Mouse (Mus musculus): ENCODE measurements around the gene Olfr790. TPM values are rescaled to one million over a fixed set of nuclear protein-coding genes. Genes with fewer than 3 reads are reported as not detected.

Gene Olfr790
- polyA plus RNA-seq (2014; fragmentation: Illumina TruSeq; extraction: RNeasy Lipid Tissue Mini Kit (QIAGEN cat#74804); ENCODE audit: low read depth, low replicate concordance): not detected

DNA sequence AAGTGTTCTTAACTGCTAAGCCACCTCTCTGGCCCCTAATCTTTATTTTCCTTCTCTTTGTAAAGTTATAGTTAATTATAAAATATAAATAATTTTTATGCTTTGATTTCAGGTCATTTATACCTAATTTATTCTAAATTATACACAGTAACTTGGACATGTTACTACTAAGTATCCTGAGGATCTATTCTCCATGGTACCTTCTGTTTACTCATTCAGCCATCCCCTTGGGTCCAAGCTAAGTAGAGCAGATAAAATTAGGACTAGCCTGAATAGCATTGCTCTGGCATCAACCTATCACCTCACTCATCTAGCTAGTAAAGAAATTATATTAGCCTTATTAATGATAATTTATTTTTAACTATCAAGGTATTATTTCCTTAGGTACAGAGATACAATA, at the start of gene Olfr790:
Olfr790 (plus strand) TSS at position 301 of the 400 bp plus-strand sequence.

GRCm38 (mm10) chr10:129461562-129461961, 36.7 kb upstream of the Olfr790 start, which contains the start of gene Olfr787:
Gene Olfr787, plus strand, starts transcription at chr10:129461862.

DNA sequence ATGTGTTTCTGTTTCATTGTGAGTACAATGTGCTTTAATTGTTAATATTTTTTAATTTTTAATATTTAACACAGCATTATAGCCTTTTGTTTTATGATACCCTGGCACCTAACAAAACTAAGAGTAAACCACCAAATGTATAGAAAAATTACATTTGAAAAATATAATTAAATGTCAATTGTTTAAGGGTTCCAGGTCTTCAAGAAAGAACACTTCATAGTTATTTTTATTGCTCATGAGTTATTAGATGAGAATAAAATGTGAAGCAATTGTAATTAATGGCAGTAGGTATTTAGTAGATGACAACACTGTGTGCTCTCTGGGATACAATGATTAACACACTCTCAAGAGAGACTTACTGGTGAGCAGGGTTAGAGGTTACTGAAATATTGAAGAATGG, 27.6 kb upstream of the Olfr790 start, which contains the start of gene Olfr788:
Olfr788 (plus strand) TSS at position 301 of the 400 bp plus-strand sequence.

GRCm38 (mm10) chr10:129484452-129484851, 13.8 kb upstream of the Olfr790 start, which contains the start of gene Olfr789:
Gene Olfr789, plus strand, starts transcription at chr10:129484752.

GRCm38 (mm10) chr10:129521492-129521891, 23.2 kb downstream of the Olfr790 start, which contains the start of gene Olfr791:
Gene Olfr791, plus strand, starts transcription at chr10:129521792.

GRCm38 (mm10) chr10:129538862-129539261, 40.6 kb downstream of the Olfr790 start, which contains the start of gene Olfr792:
Gene Olfr792, plus strand, starts transcription at chr10:129539162.

Other genes with a start within 250 kb of the Olfr790 start
- gene Olfr776, start 239.4 kb upstream of the Olfr790 start, polyA plus RNA-seq (2014; fragmentation: Illumina TruSeq; extraction: RNeasy Lipid Tissue Mini Kit (QIAGEN cat#74804); ENCODE audit: low read depth, low replicate concordance): not detected
- gene Olfr777, start 227.0 kb upstream of the Olfr790 start, polyA plus RNA-seq (2014; fragmentation: Illumina TruSeq; extraction: RNeasy Lipid Tissue Mini Kit (QIAGEN cat#74804); ENCODE audit: low read depth, low replicate concordance): not detected
- not detected for gene Olfr780, start 180.4 kb upstream of the Olfr790 start, polyA plus RNA-seq (2014; fragmentation: Illumina TruSeq; extraction: RNeasy Lipid Tissue Mini Kit (QIAGEN cat#74804); ENCODE audit: low read depth, low replicate concordance)
- not detected for gene Olfr781, start 169.6 kb upstream of the Olfr790 start, polyA plus RNA-seq (2014; fragmentation: Illumina TruSeq; extraction: RNeasy Lipid Tissue Mini Kit (QIAGEN cat#74804); ENCODE audit: low read depth, low replicate concordance)
- gene Olfr782, start 149.6 kb upstream of the Olfr790 start, polyA plus RNA-seq (2014; fragmentation: Illumina TruSeq; extraction: RNeasy Lipid Tissue Mini Kit (QIAGEN cat#74804); ENCODE audit: low read depth, low replicate concordance): not detected
- gene Olfr784, start 114.4 kb upstream of the Olfr790 start, polyA plus RNA-seq (2014; fragmentation: Illumina TruSeq; extraction: RNeasy Lipid Tissue Mini Kit (QIAGEN cat#74804); ENCODE audit: low read depth, low replicate concordance): not detected
- gene Olfr785, start 93.1 kb upstream of the Olfr790 start, polyA plus RNA-seq (2014; fragmentation: Illumina TruSeq; extraction: RNeasy Lipid Tissue Mini Kit (QIAGEN cat#74804); ENCODE audit: low read depth, low replicate concordance): not detected
- not detected for gene Olfr786, start 71.2 kb upstream of the Olfr790 start, polyA plus RNA-seq (2014; fragmentation: Illumina TruSeq; extraction: RNeasy Lipid Tissue Mini Kit (QIAGEN cat#74804); ENCODE audit: low read depth, low replicate concordance)
- not detected for gene Olfr787, start 36.6 kb upstream of the Olfr790 start, polyA plus RNA-seq (2014; fragmentation: Illumina TruSeq; extraction: RNeasy Lipid Tissue Mini Kit (QIAGEN cat#74804); ENCODE audit: low read depth, low replicate concordance)
- gene Olfr788, start 27.5 kb upstream of the Olfr790 start, polyA plus RNA-seq (2014; fragmentation: Illumina TruSeq; extraction: RNeasy Lipid Tissue Mini Kit (QIAGEN cat#74804); ENCODE audit: low read depth, low replicate concordance): not detected
- gene Olfr789, start 13.7 kb upstream of the Olfr790 start, polyA plus RNA-seq (2014; fragmentation: Illumina TruSeq; extraction: RNeasy Lipid Tissue Mini Kit (QIAGEN cat#74804); ENCODE audit: low read depth, low replicate concordance): not detected
- gene Olfr791, start 23.3 kb downstream of the Olfr790 start, polyA plus RNA-seq (2014; fragmentation: Illumina TruSeq; extraction: RNeasy Lipid Tissue Mini Kit (QIAGEN cat#74804); ENCODE audit: low read depth, low replicate concordance): not detected
- gene Olfr792, start 40.7 kb downstream of the Olfr790 start, polyA plus RNA-seq (2014; fragmentation: Illumina TruSeq; extraction: RNeasy Lipid Tissue Mini Kit (QIAGEN cat#74804); ENCODE audit: low read depth, low replicate concordance): not detected
- gene Olfr794, start 69.2 kb downstream of the Olfr790 start, polyA plus RNA-seq (2014; fragmentation: Illumina TruSeq; extraction: RNeasy Lipid Tissue Mini Kit (QIAGEN cat#74804); ENCODE audit: low read depth, low replicate concordance): not detected
- not detected for gene Olfr796, start 114.1 kb downstream of the Olfr790 start, polyA plus RNA-seq (2014; fragmentation: Illumina TruSeq; extraction: RNeasy Lipid Tissue Mini Kit (QIAGEN cat#74804); ENCODE audit: low read depth, low replicate concordance)
- not detected for gene Olfr798, start 129.4 kb downstream of the Olfr790 start, polyA plus RNA-seq (2014; fragmentation: Illumina TruSeq; extraction: RNeasy Lipid Tissue Mini Kit (QIAGEN cat#74804); ENCODE audit: low read depth, low replicate concordance)
- gene Olfr799, start 139.0 kb downstream of the Olfr790 start, polyA plus RNA-seq (2014; fragmentation: Illumina TruSeq; extraction: RNeasy Lipid Tissue Mini Kit (QIAGEN cat#74804); ENCODE audit: low read depth, low replicate concordance): not detected
- not detected for gene Olfr800, start 159.2 kb downstream of the Olfr790 start, polyA plus RNA-seq (2014; fragmentation: Illumina TruSeq; extraction: RNeasy Lipid Tissue Mini Kit (QIAGEN cat#74804); ENCODE audit: low read depth, low replicate concordance)
- gene Olfr801, start 175.4 kb downstream of the Olfr790 start, polyA plus RNA-seq (2014; fragmentation: Illumina TruSeq; extraction: RNeasy Lipid Tissue Mini Kit (QIAGEN cat#74804); ENCODE audit: low read depth, low replicate concordance): not detected
- gene Olfr802, start 189.7 kb downstream of the Olfr790 start, polyA plus RNA-seq (2014; fragmentation: Illumina TruSeq; extraction: RNeasy Lipid Tissue Mini Kit (QIAGEN cat#74804); ENCODE audit: low read depth, low replicate concordance): not detected
- not detected for gene Olfr803, start 195.8 kb downstream of the Olfr790 start, polyA plus RNA-seq (2014; fragmentation: Illumina TruSeq; extraction: RNeasy Lipid Tissue Mini Kit (QIAGEN cat#74804); ENCODE audit: low read depth, low replicate concordance)
- gene Olfr804, start 204.7 kb downstream of the Olfr790 start, polyA plus RNA-seq (2014; fragmentation: Illumina TruSeq; extraction: RNeasy Lipid Tissue Mini Kit (QIAGEN cat#74804); ENCODE audit: low read depth, low replicate concordance): not detected
- not detected for gene Olfr805, start 230.9 kb downstream of the Olfr790 start, polyA plus RNA-seq (2014; fragmentation: Illumina TruSeq; extraction: RNeasy Lipid Tissue Mini Kit (QIAGEN cat#74804); ENCODE audit: low read depth, low replicate concordance)
- gene Olfr806, start 243.4 kb downstream of the Olfr790 start, polyA plus RNA-seq (2014; fragmentation: Illumina TruSeq; extraction: RNeasy Lipid Tissue Mini Kit (QIAGEN cat#74804); ENCODE audit: low read depth, low replicate concordance): not detected

Data from adipose tissue, adult 10 weeks (tissue).